Mouse (Mus musculus) adrenal gland, postnatal 14 days (tissue): ENCODE results near the gene Dach2. TPM values are rescaled to one million over a fixed set of nuclear protein-coding genes. Genes with fewer than 3 reads are reported as not detected.
"Not testable (repeated sequence)": the region's sequence is repeated elsewhere in the genome, so short reads cannot be mapped to it uniquely, and the experiment has no call there.

Experiments
- DNase-seq: peaks from one replicate; pipeline ENCODE4 v3.0.0; 2021; ENCODE audit warnings: mixed read lengths
- long read RNA-seq, 2 experiments: library from polyadenylated mRNA; stranded (forward); transcript quantifications; one replicate each; pipeline ENCODE4 v2.0.0; 2021
- total RNA-seq: library from RNA; stranded (reverse); gene quantifications from 2 replicates; pipeline ENCODE4 v1.2.3, GENCODE M21; 2021

Gene Dach2
- total RNA-seq, result 0.89 and 1.1 TPM in 2 replicates
- long read RNA-seq, experiment 1, partial matches to known transcripts, result 0 of 1 reads
- long read RNA-seq, experiment 1, other reads (novel, unspliced or antisense), result 1 of 1 reads
- long read RNA-seq, experiment 2, partial matches to known transcripts, result 0 of 1 reads
- long read RNA-seq, experiment 2, other reads (novel, unspliced or antisense), result 1 of 1 reads

- DNase-seq, result peak; percentile 4
Measured at GRCm38 (mm10) chrX:113297404-113297803, at the start of gene Dach2. Gene Dach2 (plus strand): TSS chrX:113297510.

- DNase-seq, result not testable (repeated sequence)
Measured at GRCm38 (mm10) chrX:113252427-113252826, 44.9 kb upstream of the Dach2 start.

- DNase-seq, result peak; percentile 78
Measured at GRCm38 (mm10) chrX:113298031-113298430, 721 bp downstream of the Dach2 start.

- DNase-seq, result no peak
Measured at GRCm38 (mm10) chrX:113298468-113298867, 1.2 kb downstream of the Dach2 start.

- DNase-seq, result no peak
Measured at GRCm38 (mm10) chrX:113304323-113304722, 7.0 kb downstream of the Dach2 start.

- no peak for DNase-seq
Measured at GRCm38 (mm10) chrX:113338143-113338542, 40.8 kb downstream of the Dach2 start.

- no peak for DNase-seq
Measured at GRCm38 (mm10) chrX:113394417-113394816, 97.1 kb downstream of the Dach2 start.

- DNase-seq, result no peak
Measured at GRCm38 (mm10) chrX:113408756-113409155, 111.4 kb downstream of the Dach2 start.

GRCm38 (mm10) chrX:113421517-113422187 lies 124.3 kb downstream of the Dach2 start:
- no peak for DNase-seq

- no peak for DNase-seq
Measured at GRCm38 (mm10) chrX:113482131-113482530, 184.8 kb downstream of the Dach2 start.

GRCm38 (mm10) chrX:113545106-113545505 lies 247.8 kb downstream of the Dach2 start:
- peak; percentile 36 for DNase-seq

- no peak for DNase-seq
Measured at GRCm38 (mm10) chrX:113563897-113564296, 266.6 kb downstream of the Dach2 start.

- no peak for DNase-seq
Measured at GRCm38 (mm10) chrX:113666069-113666468, 368.8 kb downstream of the Dach2 start.

- DNase-seq, result no peak
Measured at GRCm38 (mm10) chrX:113687163-113687562, 389.9 kb downstream of the Dach2 start.

GRCm38 (mm10) chrX:113712363-113712762 lies 415.1 kb downstream of the Dach2 start:
- no peak for DNase-seq

- DNase-seq, result no peak
Measured at GRCm38 (mm10) chrX:113724124-113724523, 426.8 kb downstream of the Dach2 start.

- no peak for DNase-seq
Measured at GRCm38 (mm10) chrX:113747122-113747521, 449.8 kb downstream of the Dach2 start.

- DNase-seq, result no peak
Measured at GRCm38 (mm10) chrX:113792264-113792663, 495.0 kb downstream of the Dach2 start.

GRCm38 (mm10) chrX:113810369-113810768 lies 513.1 kb downstream of the Dach2 start:
- DNase-seq, result no peak

GRCm38 (mm10) chrX:113826810-113827209 lies 529.5 kb downstream of the Dach2 start:
- no peak for DNase-seq

- no peak for DNase-seq
Measured at GRCm38 (mm10) chrX:113833062-113833461, 535.8 kb downstream of the Dach2 start.

- no peak for DNase-seq
Measured at GRCm38 (mm10) chrX:113867835-113868495, 570.7 kb downstream of the Dach2 start.
